Mouse (Mus musculus): ENCODE results near the gene Dnase2b. TPM values are rescaled to one million over a fixed set of nuclear protein-coding genes. Genes with fewer than 3 reads are reported as not detected.

Dnase2b gene
- total and polyA plus RNA-seq, 2 experiments: 6.6 to 11.0 TPM

DNA sequence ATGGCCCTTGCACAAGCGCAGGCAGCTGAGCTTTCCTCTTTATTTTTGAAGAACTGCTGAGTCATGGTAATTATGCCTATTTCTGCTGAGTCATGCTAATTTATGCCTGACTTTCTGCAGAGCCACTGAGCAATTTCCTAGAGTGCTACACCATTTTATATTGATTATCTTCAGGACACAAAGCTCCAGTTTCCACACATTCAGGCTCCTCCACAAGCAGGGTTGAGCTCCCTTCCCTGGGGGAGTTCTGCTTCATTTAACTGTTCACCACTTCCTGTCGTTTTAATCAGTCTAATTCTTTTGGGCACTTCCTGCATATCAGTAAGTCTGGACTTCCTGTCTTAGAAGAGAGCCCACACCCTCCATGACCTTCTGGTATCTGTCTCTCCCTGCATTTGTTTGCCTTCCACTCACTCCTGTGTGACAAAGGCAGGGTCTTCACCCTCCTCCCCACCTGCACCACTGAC is 39.7 kb upstream of the Dnase2b start:
- no peak overlapping the region for H3K9ac ChIP-seq (ENCODE audit: low read depth, low read length)
- DNase-seq (ENCODE audit: extremely low read depth, low read depth, low spot score): peak; percentile 5
- no peak overlapping the region for H3K4me3 ChIP-seq (ENCODE audit: insufficient read depth, low read depth, low read length)
- TF ChIP-seq POLR2A (IDR thresholded peaks at IDR 0.05; ENCODE audit: extremely low read depth, insufficient read depth, low read length) (no peak), CTCF (IDR thresholded peaks at IDR 0.05; ENCODE audit: low read depth, low read length) (no peak)
- H3K27ac ChIP-seq (replicated peaks; ENCODE audit: insufficient read depth, low read depth, low read length): no peak overlapping the region
- H3K4me1 ChIP-seq (ENCODE audit: control insufficient read depth, insufficient read depth, low read length): no peaks in the 10 kb centered on the region
- no peaks in the 10 kb centered on the region for H3K79me2 ChIP-seq (ENCODE audit: control insufficient read depth, insufficient read depth, low read length)
- no peaks in the 10 kb centered on the region for H3K36me3 ChIP-seq (ENCODE audit: control insufficient read depth, insufficient read depth, low read length)
- H3K27me3 ChIP-seq (ENCODE audit: control insufficient read depth, insufficient read depth, low read length): no peaks in the 10 kb centered on the region
- 63% methylated on average over 2 of the region's 2 CpGs for WGBS

DNA sequence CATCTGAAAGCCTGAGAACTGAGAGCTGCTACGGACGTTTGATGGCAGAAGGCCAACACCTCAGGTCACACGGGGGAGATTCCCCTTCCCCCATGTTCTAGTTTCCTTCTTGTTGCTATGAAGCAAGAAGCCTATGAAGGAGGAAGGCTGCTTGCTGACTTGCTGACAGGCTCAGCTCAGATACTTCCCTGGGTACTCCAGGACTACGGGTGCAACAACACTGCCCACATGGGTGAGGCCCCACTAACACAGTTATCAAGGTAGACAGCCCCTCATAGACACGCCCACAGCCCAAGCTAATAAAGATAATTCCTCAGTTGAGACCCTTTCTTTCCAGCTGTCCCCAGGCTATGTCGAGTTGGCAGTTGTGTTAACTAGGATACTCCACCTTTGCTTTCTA is 38.3 kb upstream of the Dnase2b start:
- Histone ChIP-seq H3K27ac (replicated peaks; ENCODE audit: insufficient read depth, low read depth, low read length) (no peak overlapping the region), H3K4me1 (ENCODE audit: control insufficient read depth, insufficient read depth, low read length) (no peaks in the 10 kb centered on the region), H3K36me3 (ENCODE audit: control insufficient read depth, insufficient read depth, low read length) (no peaks in the 10 kb centered on the region), H3K79me2 (ENCODE audit: control insufficient read depth, insufficient read depth, low read length) (no peaks in the 10 kb centered on the region), H3K4me3 (ENCODE audit: insufficient read depth, low read depth, low read length) (no peak overlapping the region), H3K9ac (ENCODE audit: low read depth, low read length) (no peak overlapping the region), H3K27me3 (ENCODE audit: control insufficient read depth, insufficient read depth, low read length) (no peaks in the 10 kb centered on the region)
- TF ChIP-seq CTCF (IDR thresholded peaks at IDR 0.05; ENCODE audit: low read depth, low read length) (no peak), POLR2A (IDR thresholded peaks at IDR 0.05; ENCODE audit: extremely low read depth, insufficient read depth, low read length) (no peak)
- DNase-seq (ENCODE audit: extremely low read depth, low read depth, low spot score): peak; percentile 16
- WGBS: 74% methylated on average over 6 of the region's 6 CpGs

DNA sequence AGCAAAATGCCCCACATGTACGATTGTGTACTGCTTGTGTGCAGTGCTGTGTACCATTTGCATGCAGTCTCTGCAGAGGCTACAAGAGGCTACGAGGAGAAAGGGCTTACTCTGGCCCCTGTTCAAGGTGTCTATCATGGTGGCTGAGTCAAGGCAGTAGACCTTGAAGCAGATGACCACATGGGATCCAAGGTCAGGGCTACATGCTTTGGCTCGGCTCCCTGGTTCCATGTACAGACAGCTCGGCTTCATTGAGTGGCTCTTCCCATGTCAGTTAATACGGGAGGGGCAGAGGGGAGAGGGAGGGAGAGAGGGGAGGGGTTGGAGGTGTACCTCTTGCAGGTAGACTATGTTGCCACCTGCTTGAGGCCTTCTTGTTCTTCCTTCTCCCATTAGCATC is 37.0 kb upstream of the Dnase2b start:
- Histone ChIP-seq H3K4me1 (ENCODE audit: control insufficient read depth, insufficient read depth, low read length) (no peaks in the 10 kb centered on the region), H3K9ac (ENCODE audit: low read depth, low read length) (no peak overlapping the region), H3K79me2 (ENCODE audit: control insufficient read depth, insufficient read depth, low read length) (no peaks in the 10 kb centered on the region), H3K4me3 (ENCODE audit: insufficient read depth, low read depth, low read length) (no peak overlapping the region), H3K27me3 (ENCODE audit: control insufficient read depth, insufficient read depth, low read length) (no peaks in the 10 kb centered on the region), H3K36me3 (ENCODE audit: control insufficient read depth, insufficient read depth, low read length) (no peaks in the 10 kb centered on the region), H3K27ac (replicated peaks; ENCODE audit: insufficient read depth, low read depth, low read length) (no peak overlapping the region)
- 90% methylated on average over 5 of the region's 5 CpGs for WGBS
- DNase-seq (ENCODE audit: extremely low read depth, low read depth, low spot score): no peak
- no peak for TF ChIP-seq CTCF (IDR thresholded peaks at IDR 0.05; ENCODE audit: low read depth, low read length)
- no peak for TF ChIP-seq POLR2A (IDR thresholded peaks at IDR 0.05; ENCODE audit: extremely low read depth, insufficient read depth, low read length)

DNA sequence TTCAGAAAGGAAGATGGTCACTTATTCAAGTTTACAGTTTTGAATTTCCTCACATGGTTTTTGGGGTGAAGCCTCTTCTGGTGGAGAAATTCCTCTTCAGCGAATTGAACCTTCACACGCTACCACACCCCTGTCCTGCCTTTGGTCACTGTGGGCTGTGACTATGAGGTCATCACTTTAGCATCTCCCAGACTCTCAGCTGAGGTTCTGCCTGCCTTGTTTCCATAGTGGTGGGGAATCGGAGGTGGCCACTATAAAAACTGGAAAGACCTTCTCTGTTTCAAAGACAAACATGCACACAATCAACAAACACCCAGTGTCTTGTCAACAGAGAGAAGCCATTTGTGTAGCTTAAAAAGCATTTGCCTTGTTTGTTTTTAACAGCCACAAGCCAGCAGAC is 35.8 kb upstream of the Dnase2b start, which contains the start of gene 4930503B20Rik:
Gene 4930503B20Rik, minus strand, starts transcription at position 101 of the 400 bp plus-strand sequence.
- Histone ChIP-seq H3K27ac (replicated peaks; ENCODE audit: insufficient read depth, low read depth, low read length) (no peak within 1 kb of the TSS), H3K4me1 (ENCODE audit: control insufficient read depth, insufficient read depth, low read length) (no peaks in the 10 kb centered on the region), H3K79me2 (ENCODE audit: control insufficient read depth, insufficient read depth, low read length) (no peaks in the 10 kb centered on the region), H3K27me3 (ENCODE audit: control insufficient read depth, insufficient read depth, low read length) (no peaks in the 10 kb centered on the region), H3K4me3 (ENCODE audit: insufficient read depth, low read depth, low read length) (no peak within 1 kb of the TSS), H3K9ac (ENCODE audit: low read depth, low read length) (no peak within 1 kb of the TSS), H3K36me3 (ENCODE audit: control insufficient read depth, insufficient read depth, low read length) (no peaks in the 10 kb centered on the region)
- 84% methylated on average over 3 of the region's 3 CpGs for WGBS
- DNase-seq (ENCODE audit: extremely low read depth, low read depth, low spot score): no peak
- TF ChIP-seq POLR2A (IDR thresholded peaks at IDR 0.05; ENCODE audit: extremely low read depth, insufficient read depth, low read length) (no peak), CTCF (IDR thresholded peaks at IDR 0.05; ENCODE audit: low read depth, low read length) (no peak)

DNA sequence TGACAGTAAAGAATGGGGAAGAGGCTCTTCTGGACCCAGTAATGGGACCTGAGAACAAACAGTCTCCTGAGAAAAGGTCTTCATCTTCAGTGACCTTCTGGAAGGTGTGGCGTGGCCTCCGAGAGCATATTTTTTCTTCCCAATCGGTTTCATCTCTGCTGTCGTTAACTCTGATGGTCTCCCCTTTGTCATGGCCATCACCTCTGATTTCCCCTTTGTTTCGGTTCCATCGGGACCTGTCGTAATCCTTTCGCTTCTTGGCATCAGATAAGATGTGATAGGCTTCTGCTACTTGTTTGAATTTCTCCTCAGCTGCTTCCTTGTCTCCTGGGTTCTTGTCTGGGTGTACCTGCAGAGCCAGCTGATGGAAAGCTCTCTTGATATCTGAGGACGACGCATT is 35.3 kb upstream of the Dnase2b start:
- WGBS: 79% methylated on average over 10 of the region's 10 CpGs
- no peak overlapping the region for H3K27ac ChIP-seq (replicated peaks; ENCODE audit: insufficient read depth, low read depth, low read length)
- H3K79me2 ChIP-seq (ENCODE audit: control insufficient read depth, insufficient read depth, low read length): no peaks in the 10 kb centered on the region
- no peaks in the 10 kb centered on the region for H3K36me3 ChIP-seq (ENCODE audit: control insufficient read depth, insufficient read depth, low read length)
- no peak overlapping the region for H3K9ac ChIP-seq (ENCODE audit: low read depth, low read length)
- no peaks in the 10 kb centered on the region for H3K27me3 ChIP-seq (ENCODE audit: control insufficient read depth, insufficient read depth, low read length)
- H3K4me1 ChIP-seq (ENCODE audit: control insufficient read depth, insufficient read depth, low read length): no peaks in the 10 kb centered on the region
- DNase-seq (ENCODE audit: extremely low read depth, low read depth, low spot score): no peak
- no peak overlapping the region for H3K4me3 ChIP-seq (ENCODE audit: insufficient read depth, low read depth, low read length)
- TF ChIP-seq CTCF (IDR thresholded peaks at IDR 0.05; ENCODE audit: low read depth, low read length) (no peak), POLR2A (IDR thresholded peaks at IDR 0.05; ENCODE audit: extremely low read depth, insufficient read depth, low read length) (no peak)

DNA sequence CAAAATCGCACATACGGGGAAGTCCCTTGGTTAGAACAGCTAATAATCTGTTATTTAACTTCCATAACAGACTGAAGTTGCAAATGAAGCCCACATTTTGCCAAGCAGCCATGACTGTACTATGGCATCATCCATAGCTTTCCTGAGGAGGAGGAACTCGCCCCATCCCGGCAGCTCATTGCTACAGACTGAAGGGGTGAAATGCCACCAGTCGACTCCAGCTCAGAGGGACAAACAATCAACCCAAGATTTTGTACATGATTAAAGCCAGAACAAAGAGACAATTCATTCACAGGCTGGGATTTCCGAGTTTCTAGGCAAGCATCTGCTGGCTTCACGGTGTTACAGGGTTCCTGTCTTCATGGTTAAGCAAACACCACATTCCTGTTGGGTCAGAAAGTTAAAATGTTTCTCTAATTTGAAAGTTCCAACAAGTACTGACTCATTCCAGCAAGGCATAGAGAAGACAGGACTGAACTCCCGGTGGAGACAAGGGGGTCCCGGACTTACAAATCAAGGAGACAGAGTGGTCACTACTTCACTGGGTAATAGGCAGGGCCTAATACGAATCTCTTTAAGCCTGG is 34.0 kb upstream of the Dnase2b start:
- Histone ChIP-seq H3K79me2 (ENCODE audit: control insufficient read depth, insufficient read depth, low read length) (no peaks in the 10 kb centered on the region), H3K27ac (replicated peaks; ENCODE audit: insufficient read depth, low read depth, low read length) (no peak overlapping the region), H3K27me3 (ENCODE audit: control insufficient read depth, insufficient read depth, low read length) (no peaks in the 10 kb centered on the region), H3K36me3 (ENCODE audit: control insufficient read depth, insufficient read depth, low read length) (no peaks in the 10 kb centered on the region), H3K4me1 (ENCODE audit: control insufficient read depth, insufficient read depth, low read length) (no peaks in the 10 kb centered on the region), H3K4me3 (ENCODE audit: insufficient read depth, low read depth, low read length) (no peak overlapping the region), H3K9ac (ENCODE audit: low read depth, low read length) (no peak overlapping the region)
- TF ChIP-seq CTCF (IDR thresholded peaks at IDR 0.05; ENCODE audit: low read depth, low read length): no peak
- TF ChIP-seq POLR2A (IDR thresholded peaks at IDR 0.05; ENCODE audit: extremely low read depth, insufficient read depth, low read length): no peak
- WGBS: 78% methylated on average over 10 of the region's 10 CpGs
- DNase-seq (ENCODE audit: extremely low read depth, low read depth, low spot score): no peak

Data from liver, adult 2 months (tissue).